Mouse (Mus musculus) hindbrain, embryonic 15.5 days (tissue): ENCODE data around the gene Mkrn2os. TPM values are rescaled to one million over a fixed set of nuclear protein-coding genes. Genes with fewer than 3 reads are reported as not detected.
A peak's percentile ranks its signal among the peaks of the same experiment; 100 is the strongest.

Experiments
- ATAC-seq: fragments of 200-750 bp; cut with Nextera tagmentation; 2 replicates; pipeline ENCODE4 v1.8.0; 2017; ENCODE audit warnings: low read depth, moderate number of reproducible peaks, moderate TSS enrichment; ENCODE audit not compliant: low FRiP score
- H3K27ac ChIP-seq: fragments of 300-500 bp; sonication (generic); replicated peaks from 2 replicates; pipeline ENCODE4 v1.5.1; 2015; ENCODE audit warnings: mild to moderate bottlenecking, inconsistent platforms
- H3K27me3 ChIP-seq: fragments of 300-500 bp; sonication (generic); 2 replicates; pipeline ENCODE4 v1.6.1; 2015; ENCODE audit warnings: control low read depth, inconsistent platforms
- H3K36me3 ChIP-seq: fragments of 300-500 bp; sonication (generic); 2 replicates; pipeline ENCODE4 v1.6.1; 2015; ENCODE audit warnings: control low read depth, inconsistent platforms
- H3K4me1 ChIP-seq: fragments of 300-500 bp; sonication (generic); replicated peaks from 2 replicates; pipeline ENCODE4 v1.6.1; 2015; ENCODE audit warnings: control low read depth, inconsistent platforms
- H3K4me2 ChIP-seq: fragments of 300-500 bp; sonication (generic); 2 replicates; pipeline ENCODE4 v1.6.1; 2015; ENCODE audit warnings: moderate library complexity, mild to moderate bottlenecking, inconsistent platforms
- H3K4me3 ChIP-seq: fragments of 300-500 bp; sonication (generic); 2 replicates; pipeline ENCODE4 v1.5.1; 2015; ENCODE audit warnings: mild to moderate bottlenecking, inconsistent platforms
- H3K9ac ChIP-seq: fragments of 300-500 bp; sonication (generic); 2 replicates; pipeline ENCODE4 v1.6.1; 2015; ENCODE audit warnings: inconsistent platforms
- H3K9me3 ChIP-seq: fragments of 300-500 bp; sonication (generic); 2 replicates; pipeline ENCODE4 v1.6.1; 2016; ENCODE audit warnings: control low read depth, inconsistent platforms
- WGBS: fragments of 180-500 bp; shearing (Covaris S2); methylation state at CpG from one replicate; pipeline ENCODE4 v1.1.7; 2015; 5-methylcytosine and 5-hydroxymethylcytosine counted together
- polyA plus RNA-seq: library from polyadenylated mRNA; unstranded; fragments of >200 nt; fragmentation: Nextera tagmentation; extraction: Ambion mirVana; gene quantifications from 2 replicates; pipeline ENCODE4 v1.2.1, GENCODE M21; 2015

The Mkrn2os gene
- polyA plus RNA-seq, 1 experiment from 2014 or later, result 0.35 TPM

GRCm38 (mm10) chr6:115577941-115578340 is 14.4 kb downstream of the Mkrn2os start:
- Histone ChIP-seq H3K4me2 (no peak overlapping the region), H3K9ac (no peak overlapping the region), H3K4me3 (no peak overlapping the region), H3K36me3 (peaks cover 50% of the 10 kb centered on the region), H3K27ac (no peak overlapping the region), H3K4me1 (no peaks in the 10 kb centered on the region), H3K9me3 (no peaks in the 10 kb centered on the region), H3K27me3 (no peaks in the 10 kb centered on the region)
- WGBS, result 93% methylated on average over 9 of the region's 9 CpGs
- ATAC-seq, result no peak

DNA sequence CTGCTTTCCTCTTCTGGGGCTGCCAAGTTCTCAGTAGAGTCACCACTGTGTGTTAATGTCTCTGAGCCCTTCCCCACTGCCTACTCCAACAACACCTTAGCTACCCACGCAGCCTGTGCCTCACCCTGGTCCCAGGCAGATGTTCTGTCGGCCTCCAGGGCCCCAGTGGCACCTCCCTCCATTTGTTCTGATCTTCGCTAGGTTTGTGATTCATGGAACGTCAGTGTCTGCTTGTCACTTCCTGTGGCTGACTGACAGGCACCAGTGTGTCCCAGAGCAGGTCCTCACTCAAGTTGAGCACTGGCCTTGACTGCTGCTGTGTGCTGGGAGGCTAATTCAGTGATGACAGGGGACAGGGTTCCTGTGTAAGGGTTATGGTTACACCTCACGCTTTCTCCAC is 15.0 kb downstream of the Mkrn2os start:
- Histone ChIP-seq H3K27me3 (no peaks in the 10 kb centered on the region), H3K4me1 (no peaks in the 10 kb centered on the region), H3K9ac (no peak overlapping the region), H3K9me3 (no peaks in the 10 kb centered on the region), H3K27ac (no peak overlapping the region), H3K4me3 (no peak overlapping the region), H3K4me2 (no peak overlapping the region), H3K36me3 (peaks cover 53% of the 10 kb centered on the region)
- no peak for ATAC-seq
- 90% methylated on average over 5 of the region's 5 CpGs for WGBS

GRCm38 (mm10) chr6:115574171-115574570 is 18.2 kb downstream of the Mkrn2os start:
- Histone ChIP-seq H3K36me3 (peaks cover 65% of the 10 kb centered on the region), H3K9me3 (no peaks in the 10 kb centered on the region), H3K4me3 (no peak overlapping the region), H3K27me3 (no peaks in the 10 kb centered on the region), H3K4me1 (no peaks in the 10 kb centered on the region), H3K9ac (no peak overlapping the region), H3K4me2 (no peak overlapping the region), H3K27ac (no peak overlapping the region)
- ATAC-seq, result no peak
- WGBS, result 92% methylated on average over 7 of the region's 7 CpGs

- Histone ChIP-seq H3K4me2 (no peak overlapping the region), H3K27ac (no peak overlapping the region), H3K4me1 (no peaks in the 10 kb centered on the region), H3K4me3 (no peak overlapping the region), H3K9me3 (no peaks in the 10 kb centered on the region), H3K36me3 (peaks cover 45% of the 10 kb centered on the region), H3K27me3 (no peaks in the 10 kb centered on the region), H3K9ac (no peak overlapping the region)
- ATAC-seq, result no peak
- 97% methylated on average over 6 of the region's 6 CpGs for WGBS
Observed at GRCm38 (mm10) chr6:115565479-115566045, 26.8 kb downstream of the Mkrn2os start.

GRCm38 (mm10) chr6:115559651-115560632 is 32.4 kb downstream of the Mkrn2os start:
- no peak for ATAC-seq
- Histone ChIP-seq H3K4me1 (no peaks in the 10 kb centered on the region), H3K27me3 (no peaks in the 10 kb centered on the region), H3K9ac (no peak overlapping the region), H3K9me3 (no peaks in the 10 kb centered on the region), H3K4me3 (no peak overlapping the region), H3K4me2 (no peak overlapping the region), H3K36me3 (peaks cover 27% of the 10 kb centered on the region), H3K27ac (no peak overlapping the region)
- WGBS, result 80% methylated on average over 21 of the region's 21 CpGs

DNA sequence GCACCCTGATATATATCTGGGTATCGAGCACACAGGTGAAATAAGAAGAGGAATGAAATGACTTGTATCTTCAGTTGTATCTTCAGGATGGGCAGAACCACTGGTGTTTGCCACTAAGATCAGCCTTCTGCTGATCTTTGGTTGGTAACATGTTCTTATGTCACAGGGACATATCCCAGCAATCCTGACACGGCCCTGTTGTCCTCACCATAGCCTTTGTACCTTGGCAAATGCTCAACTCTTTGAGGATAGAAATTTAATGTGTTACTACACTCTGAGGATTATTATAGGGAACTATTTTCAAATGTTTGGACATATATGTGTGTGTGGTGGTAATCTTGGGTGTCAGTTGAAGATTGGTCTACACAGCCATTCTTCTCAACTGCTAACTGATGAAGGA is 34.2 kb downstream of the Mkrn2os start:
- Histone ChIP-seq H3K27ac (no peak overlapping the region), H3K9ac (no peak overlapping the region), H3K4me3 (no peak overlapping the region), H3K4me2 (no peak overlapping the region), H3K4me1 (no peaks in the 10 kb centered on the region), H3K27me3 (no peaks in the 10 kb centered on the region), H3K9me3 (no peaks in the 10 kb centered on the region), H3K36me3 (peaks cover 44% of the 10 kb centered on the region)
- no peak for ATAC-seq
- 94% methylated on average over 2 of the region's 2 CpGs for WGBS

- Histone ChIP-seq H3K27ac (no peak overlapping the region), H3K27me3 (no peaks in the 10 kb centered on the region), H3K4me2 (no peak overlapping the region), H3K4me1 (no peaks in the 10 kb centered on the region), H3K4me3 (no peak overlapping the region), H3K9ac (no peak overlapping the region), H3K9me3 (no peaks in the 10 kb centered on the region), H3K36me3 (peaks cover 48% of the 10 kb centered on the region)
- 85% methylated on average over 5 of the region's 5 CpGs for WGBS
- ATAC-seq, result no peak
Observed at GRCm38 (mm10) chr6:115555485-115555884, 36.9 kb downstream of the Mkrn2os start.

- H3K4me2 ChIP-seq, result no peak overlapping the region
- H3K27ac ChIP-seq, result no peak overlapping the region
- no peaks in the 10 kb centered on the region for H3K9me3 ChIP-seq
- no peaks in the 10 kb centered on the region for H3K27me3 ChIP-seq
- H3K36me3 ChIP-seq, result peaks cover 20% of the 10 kb centered on the region
- WGBS, result 90% methylated on average over 5 of the region's 5 CpGs
- H3K4me1 ChIP-seq, result peaks cover 19% of the 10 kb centered on the region
- no peak overlapping the region for H3K9ac ChIP-seq
- ATAC-seq, result no peak
- H3K4me3 ChIP-seq, result no peak overlapping the region
Observed at GRCm38 (mm10) chr6:115546276-115546675, 46.1 kb downstream of the Mkrn2os start.

DNA sequence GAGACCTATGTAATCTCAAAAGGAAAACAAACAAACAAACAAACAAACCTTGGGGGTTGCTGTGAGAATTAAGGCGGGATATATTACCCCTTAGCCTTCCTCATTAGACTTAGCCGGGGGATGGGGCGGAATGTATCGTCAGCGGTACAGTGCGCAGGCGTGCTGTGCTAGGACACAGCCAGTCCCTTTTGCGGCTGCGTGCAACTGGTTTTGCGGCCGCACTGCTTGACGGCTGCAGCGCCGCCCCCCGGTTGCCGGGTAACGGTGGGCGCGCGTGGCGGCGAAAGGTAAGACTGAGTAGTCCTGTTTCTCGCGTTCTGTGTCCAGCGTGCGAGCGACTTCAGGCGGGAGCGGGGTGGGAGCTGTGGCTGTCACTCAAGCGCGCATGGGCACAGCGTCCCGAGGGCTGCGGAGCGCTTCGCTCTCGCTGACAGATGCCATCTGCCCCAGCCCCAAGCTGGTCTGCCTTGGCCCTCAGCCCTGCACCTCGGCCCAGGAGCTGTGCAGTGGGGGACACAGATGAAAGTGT is 47.9 kb downstream of the Mkrn2os start, which contains the start of gene Tsen2:
TSS of gene Tsen2 (plus strand) at position 223 of the 529 bp plus-strand sequence.
- H3K27me3 ChIP-seq, result no peaks in the 10 kb centered on the region
- no peaks in the 10 kb centered on the region for H3K9me3 ChIP-seq
- H3K9ac ChIP-seq, result peak within 1 kb of the TSS; percentile 72
- peak within 1 kb of the TSS; percentile 65 for H3K4me3 ChIP-seq
- H3K4me2 ChIP-seq, result peak within 1 kb of the TSS; percentile 75
- H3K4me1 ChIP-seq, result peaks cover 19% of the 10 kb centered on the region
- H3K36me3 ChIP-seq, result peaks cover 17% of the 10 kb centered on the region
- peak; percentile 97 for ATAC-seq
- H3K27ac ChIP-seq, result peak within 1 kb of the TSS; percentile 86
- WGBS, result under 1% methylated on average over 38 of the region's 38 CpGs

- WGBS, result 72% methylated on average over 3 of the region's 3 CpGs
- no peaks in the 10 kb centered on the region for H3K27me3 ChIP-seq
- ATAC-seq, result no peak
- H3K27ac ChIP-seq, result no peak overlapping the region
- no peaks in the 10 kb centered on the region for H3K9me3 ChIP-seq
- H3K36me3 ChIP-seq, result no peaks in the 10 kb centered on the region
- H3K4me2 ChIP-seq, result no peak overlapping the region
- no peak overlapping the region for H3K4me3 ChIP-seq
- H3K4me1 ChIP-seq, result peaks cover 26% of the 10 kb centered on the region
- H3K9ac ChIP-seq, result no peak overlapping the region
Observed at GRCm38 (mm10) chr6:115542341-115542740, 50.0 kb downstream of the Mkrn2os start.

DNA sequence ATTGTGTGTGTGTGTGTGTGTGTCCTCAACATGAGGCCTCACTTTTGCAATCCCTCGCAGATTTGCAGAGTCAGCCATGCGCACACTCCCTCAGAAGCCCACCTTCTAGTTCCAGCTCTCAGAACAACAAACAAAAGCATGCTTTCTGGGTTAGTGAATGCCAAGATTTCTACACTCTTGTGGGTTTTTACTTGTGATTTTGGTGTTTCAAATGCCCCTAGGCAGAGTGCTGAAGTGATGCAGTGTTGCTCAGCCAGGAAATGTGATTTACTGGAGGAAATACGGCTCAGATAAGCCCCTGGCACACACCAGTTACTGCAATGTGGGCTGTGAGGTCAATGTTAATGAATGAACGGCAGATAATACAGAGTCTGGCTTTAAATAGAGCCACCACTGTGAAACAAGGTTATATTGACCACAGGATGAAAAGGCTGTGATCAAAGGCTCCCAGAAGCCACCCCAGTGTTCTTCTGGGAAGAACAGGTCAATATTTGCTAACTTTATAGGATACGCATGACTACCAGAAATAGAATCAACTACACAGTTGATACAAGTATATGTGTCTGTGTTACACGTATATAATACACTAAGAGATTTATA is 50.6 kb downstream of the Mkrn2os start:
- 62% methylated on average over 6 of the region's 6 CpGs for WGBS

More for the DNA sequence above, 50.6 kb downstream of the Mkrn2os start:
- ATAC-seq, result no peak
- Histone ChIP-seq H3K9ac (no peak overlapping the region), H3K27me3 (no peaks in the 10 kb centered on the region), H3K36me3 (no peaks in the 10 kb centered on the region), H3K4me2 (no peak overlapping the region), H3K4me3 (no peak overlapping the region), H3K4me1 (peaks cover 26% of the 10 kb centered on the region), H3K27ac (no peak overlapping the region), H3K9me3 (no peaks in the 10 kb centered on the region)
